Mouse (Mus musculus) thymus, adult 2 months (tissue): ENCODE measurements around the gene Baz2b. TPM values are rescaled to one million over a fixed set of nuclear protein-coding genes. Genes with fewer than 3 reads are reported as not detected.

ENCODE experiments used
- DNase-seq: peaks from one replicate; pipeline ENCODE4 v3.0.0; 2021
- H3K27ac ChIP-seq: fragments of 200-500 bp; 2 replicates; pipeline ENCODE4 v1.5.1; 2012; ENCODE audit warnings: low read length, control low read depth; ENCODE audit not compliant: control insufficient read depth, insufficient read depth
- H3K27me3 ChIP-seq: fragments of 200-500 bp; 2 replicates; pipeline ENCODE4 v1.6.1; 2012; ENCODE audit warnings: mild to moderate bottlenecking, low read length, moderate library complexity, mixed read lengths; ENCODE audit not compliant: control insufficient read depth, insufficient read depth
- H3K36me3 ChIP-seq: fragments of 200-500 bp; 2 replicates; pipeline ENCODE4 v1.6.1; 2012; ENCODE audit warnings: mild to moderate bottlenecking, low read length, moderate library complexity; ENCODE audit not compliant: control insufficient read depth, insufficient read depth
- H3K4me1 ChIP-seq: fragments of 200-500 bp; replicated peaks from 2 replicates; pipeline ENCODE4 v1.6.1; 2012; ENCODE audit warnings: low read length; ENCODE audit not compliant: control insufficient read depth, insufficient read depth
- H3K4me3 ChIP-seq: fragments of 200-500 bp; 2 replicates; pipeline ENCODE4 v1.5.1; 2012; ENCODE audit warnings: mild to moderate bottlenecking, low read length, control low read depth, moderate library complexity; ENCODE audit not compliant: control insufficient read depth, insufficient read depth
- CTCF ChIP-seq: fragments of 200-500 bp; IDR thresholded peaks from 2 replicates; pipeline ENCODE4 v1.5.1; 2012; ENCODE audit warnings: mild to moderate bottlenecking, control low read depth, low read length, moderate library complexity, borderline replicate concordance; ENCODE audit not compliant: control insufficient read depth, poor library complexity, insufficient read depth; ENCODE audit errors: extremely low read depth
- POLR2A ChIP-seq: fragments of 200-500 bp; IDR thresholded peaks from 2 replicates; pipeline ENCODE4 v1.6.1; 2012; ENCODE audit warnings: mild to moderate bottlenecking, low read length, control low read depth, moderate library complexity; ENCODE audit not compliant: control insufficient read depth, poor library complexity, insufficient read depth; ENCODE audit errors: extremely low read depth
- WGBS: fragments of 180-500 bp; shearing (Covaris S2); methylation state at CpG from one replicate; pipeline ENCODE4 v1.1.7; 2018; 5-methylcytosine and 5-hydroxymethylcytosine counted together
- polyA plus RNA-seq: library from polyadenylated mRNA; depleted of rRNA; stranded (reverse); fragments of >200 nt; gene quantifications from 2 replicates; pipeline ENCODE4 v1.2.3, GENCODE M21; 2012

Baz2b gene
- polyA plus RNA-seq, 1 experiment, result 25.9 TPM

- WGBS, result 57% methylated on average over 2 of the region's 2 CpGs
- Histone ChIP-seq H3K27me3 (no peaks in the 10 kb centered on the region), H3K36me3 (no peaks in the 10 kb centered on the region), H3K4me3 (no peak overlapping the region), H3K27ac (no peak overlapping the region), H3K4me1 (no peaks in the 10 kb centered on the region)
- TF ChIP-seq CTCF (no peak), POLR2A (no peak)
- no peak for DNase-seq
Observed at GRCm38 (mm10) chr2:60181696-60182095, 27.9 kb downstream of the Baz2b start.

GRCm38 (mm10) chr2:60177490-60177889 is 32.1 kb downstream of the Baz2b start:
- Histone ChIP-seq H3K4me1 (peaks cover under 1% of the 10 kb centered on the region), H3K4me3 (no peak overlapping the region), H3K27ac (no peak overlapping the region), H3K36me3 (no peaks in the 10 kb centered on the region), H3K27me3 (no peaks in the 10 kb centered on the region)
- WGBS, result 97% methylated on average over 3 of the region's 3 CpGs
- no peak for DNase-seq
- TF ChIP-seq CTCF (no peak), POLR2A (no peak)

- DNase-seq, result no peak
- H3K27me3 ChIP-seq, result no peaks in the 10 kb centered on the region
- WGBS, result 63% methylated on average over 5 of the region's 5 CpGs
- TF ChIP-seq CTCF, result no peak
- no peak for TF ChIP-seq POLR2A
- no peak overlapping the region for H3K27ac ChIP-seq
- peaks cover 9% of the 10 kb centered on the region for H3K4me1 ChIP-seq
- no peak overlapping the region for H3K4me3 ChIP-seq
- H3K36me3 ChIP-seq, result no peaks in the 10 kb centered on the region
Observed at GRCm38 (mm10) chr2:60176087-60176486, 33.6 kb downstream of the Baz2b start.

GRCm38 (mm10) chr2:60175078-60175477 is 34.6 kb downstream of the Baz2b start:
- no peak for DNase-seq
- 72% methylated on average over 3 of the region's 4 CpGs for WGBS
- no peaks in the 10 kb centered on the region for H3K27me3 ChIP-seq
- no peak overlapping the region for H3K27ac ChIP-seq
- H3K4me3 ChIP-seq, result no peak overlapping the region
- peaks cover 9% of the 10 kb centered on the region for H3K4me1 ChIP-seq
- TF ChIP-seq POLR2A (no peak), CTCF (no peak)
- no peaks in the 10 kb centered on the region for H3K36me3 ChIP-seq

- H3K36me3 ChIP-seq, result no peaks in the 10 kb centered on the region
- no peak for TF ChIP-seq POLR2A
- TF ChIP-seq CTCF, result no peak
- WGBS, result 93% methylated on average over 4 of the region's 4 CpGs
- H3K27me3 ChIP-seq, result no peaks in the 10 kb centered on the region
- no peak overlapping the region for H3K27ac ChIP-seq
- H3K4me1 ChIP-seq, result peaks cover 9% of the 10 kb centered on the region
- DNase-seq, result no peak
- no peak overlapping the region for H3K4me3 ChIP-seq
Observed at GRCm38 (mm10) chr2:60173595-60173994, 36.0 kb downstream of the Baz2b start.

- Histone ChIP-seq H3K27me3 (no peaks in the 10 kb centered on the region), H3K4me3 (no peak overlapping the region), H3K4me1 (peaks cover 9% of the 10 kb centered on the region), H3K36me3 (no peaks in the 10 kb centered on the region), H3K27ac (no peak overlapping the region)
- no peak for DNase-seq
- WGBS, result 69% methylated on average over 3 of the region's 3 CpGs
- no peak for TF ChIP-seq POLR2A
- TF ChIP-seq CTCF, result no peak
Observed at GRCm38 (mm10) chr2:60173190-60173589, 36.4 kb downstream of the Baz2b start.

- 24% methylated on average over 2 of the region's 2 CpGs for WGBS
- H3K4me1 ChIP-seq, result peaks cover 9% of the 10 kb centered on the region
- DNase-seq, result no peak
- H3K4me3 ChIP-seq, result no peak overlapping the region
- H3K27me3 ChIP-seq, result no peaks in the 10 kb centered on the region
- TF ChIP-seq POLR2A (no peak), CTCF (no peak)
- no peak overlapping the region for H3K27ac ChIP-seq
- H3K36me3 ChIP-seq, result no peaks in the 10 kb centered on the region
Observed at GRCm38 (mm10) chr2:60172531-60172914, 37.1 kb downstream of the Baz2b start.
